Mouse (Mus musculus): Measurements from ENCODE around the gene OR5BS1P. TPM values are rescaled to one million over a fixed set of nuclear protein-coding genes. Genes with fewer than 3 reads are reported as not detected.
"Not testable (repeated sequence)": the region's sequence is repeated elsewhere in the genome, so short reads cannot be mapped to it uniquely, and the experiment has no call there.

The OR5BS1P gene
- total RNA-seq, 4 experiments from 2014 or later = not detected

DNA sequence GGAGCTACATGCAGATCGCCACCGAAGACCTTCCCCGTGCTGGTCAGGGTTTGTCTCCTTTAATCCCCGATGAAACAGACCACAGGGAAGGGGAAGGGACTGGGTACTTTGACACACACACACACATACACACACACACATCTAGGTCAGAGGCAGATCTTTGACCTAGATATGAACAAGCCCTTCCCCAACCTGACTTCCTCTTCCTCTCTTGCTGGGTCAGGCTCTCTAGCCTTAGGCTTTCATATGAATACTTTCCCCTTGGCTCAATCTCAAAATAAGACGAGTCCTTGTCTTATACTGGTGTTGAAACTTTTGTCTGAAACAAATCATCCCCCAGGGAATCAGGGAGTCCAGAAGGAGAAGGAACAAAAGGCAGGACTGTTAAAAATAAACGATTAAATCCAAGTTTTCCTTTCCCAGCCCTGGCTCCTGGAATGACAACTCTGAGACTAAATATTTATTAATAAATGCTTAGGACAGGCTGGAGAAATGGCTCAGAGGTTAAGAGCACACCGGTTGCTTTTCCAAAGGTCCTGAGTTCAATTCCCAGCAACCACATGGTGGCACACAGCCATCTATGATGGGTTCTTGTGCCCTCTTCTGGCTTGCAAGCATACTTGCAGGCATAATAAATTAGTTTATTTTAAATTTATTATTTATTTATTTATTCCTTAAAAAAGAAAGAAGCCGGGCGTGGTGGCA lies 36.7 kb downstream of the OR5BS1P start:
- DNase-seq (ENCODE audit: low spot score) = peak; percentile 60

DNA sequence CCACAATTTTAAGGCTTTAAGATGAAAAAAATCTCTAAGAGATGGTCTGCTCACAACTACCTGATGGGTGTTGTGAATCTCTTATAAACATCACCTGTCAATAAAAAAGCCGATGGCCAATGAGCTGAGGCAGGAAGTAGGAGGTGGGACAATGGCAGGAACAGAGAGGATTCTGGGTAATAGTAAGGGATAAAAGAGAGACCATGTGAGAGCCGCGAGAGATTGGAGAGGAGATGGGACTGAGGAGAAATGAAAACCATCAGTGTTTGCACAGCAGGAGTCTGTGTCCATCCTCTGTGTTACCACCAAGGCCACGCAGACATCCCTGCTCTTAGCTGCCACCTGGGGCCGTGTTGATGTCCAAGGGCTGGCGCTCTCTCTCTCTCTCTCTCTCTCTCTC lies 37.6 kb downstream of the OR5BS1P start:
- DNase-seq (ENCODE audit: low spot score) = no peak

DNA sequence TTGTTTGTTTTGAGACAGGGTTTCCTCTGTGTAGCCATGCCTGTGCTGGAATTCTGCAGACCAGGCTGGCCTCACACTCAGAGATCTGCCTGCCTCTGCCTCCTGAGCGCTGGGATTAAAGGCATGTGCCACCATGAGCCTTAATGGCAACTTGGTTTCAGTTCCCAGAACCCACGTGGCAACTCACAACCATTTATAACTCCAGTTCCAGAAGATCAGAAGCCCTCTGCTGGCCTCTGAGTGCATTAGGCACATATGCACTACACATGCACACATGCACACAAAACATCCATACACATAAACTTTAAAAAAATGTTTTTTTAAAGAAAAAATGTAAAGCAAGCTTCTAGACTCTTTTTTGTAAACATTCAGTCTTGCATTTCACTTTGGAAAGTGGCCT lies 39.7 kb downstream of the OR5BS1P start:
- no peak for DNase-seq (ENCODE audit: low spot score)

DNA sequence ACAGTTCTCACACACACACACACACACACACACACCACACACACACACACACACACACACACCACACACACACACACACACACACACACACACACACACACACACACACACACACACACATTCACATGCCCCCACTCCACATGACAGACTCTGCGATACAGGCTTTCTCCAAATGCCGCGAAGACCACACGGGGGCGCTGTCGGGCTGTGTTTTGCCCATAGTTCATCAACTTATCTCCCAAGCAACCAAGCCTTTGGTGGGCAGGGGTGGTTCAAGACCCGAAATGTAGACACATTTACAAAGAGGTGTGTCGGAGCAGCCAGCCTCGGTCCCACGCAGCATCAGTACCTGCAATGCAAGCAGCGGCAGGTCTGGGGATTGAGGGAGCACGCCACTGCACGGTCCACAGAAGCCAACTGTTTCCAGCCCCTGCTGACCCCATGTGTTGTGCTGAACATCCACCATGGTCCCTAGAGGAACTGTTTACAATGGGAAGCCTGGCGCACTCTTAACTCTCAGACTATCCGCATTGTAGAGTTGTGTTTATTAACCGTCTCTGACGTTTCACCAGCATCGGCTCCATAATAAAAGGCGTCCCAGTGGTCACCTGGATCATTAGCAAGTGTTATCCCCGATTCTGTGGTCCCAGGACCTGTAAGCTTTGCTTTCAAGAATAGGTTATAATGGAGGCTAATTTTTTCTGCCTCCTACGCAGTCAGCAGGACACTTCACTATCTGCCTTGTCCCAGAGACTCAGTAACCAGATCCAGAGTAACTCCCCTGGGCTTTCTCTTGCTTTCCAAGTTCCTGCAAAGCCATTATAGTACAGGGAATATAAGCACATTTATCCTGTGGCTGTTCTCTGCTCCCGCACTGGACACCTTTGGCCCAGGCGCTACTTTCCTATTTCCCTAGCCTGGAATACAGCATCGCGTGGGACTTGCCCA lies 41.0 kb downstream of the OR5BS1P start:
- DNase-seq (ENCODE audit: low spot score) = peak; percentile 72

DNA sequence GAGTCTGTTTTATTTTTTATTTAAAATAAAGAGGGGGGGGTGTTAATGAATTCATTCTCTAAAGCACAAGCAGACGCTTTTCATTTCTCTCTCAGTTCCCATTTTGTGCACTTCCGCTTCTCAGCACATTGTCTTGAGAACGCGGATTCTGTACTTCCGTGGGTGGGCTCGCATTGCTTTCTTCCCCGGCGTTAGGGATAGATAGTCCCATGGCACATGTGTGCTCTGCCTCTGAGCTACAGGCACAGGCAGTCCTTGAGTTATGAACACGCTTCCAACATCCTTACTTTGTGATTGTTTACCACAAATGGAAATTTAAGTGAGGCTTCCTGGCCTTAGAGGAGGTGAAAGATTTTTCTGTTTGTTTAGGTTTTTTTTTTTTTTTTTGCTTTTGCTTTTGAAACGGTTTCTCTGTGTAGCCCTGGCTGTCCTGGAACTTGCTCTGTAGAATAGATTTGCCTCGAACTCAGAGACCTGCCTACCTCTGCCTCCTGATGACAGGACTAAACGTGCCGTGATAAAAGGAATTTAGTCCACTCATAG lies 41.8 kb downstream of the OR5BS1P start:
- peak; percentile 61 for DNase-seq (ENCODE audit: low spot score)

DNA sequence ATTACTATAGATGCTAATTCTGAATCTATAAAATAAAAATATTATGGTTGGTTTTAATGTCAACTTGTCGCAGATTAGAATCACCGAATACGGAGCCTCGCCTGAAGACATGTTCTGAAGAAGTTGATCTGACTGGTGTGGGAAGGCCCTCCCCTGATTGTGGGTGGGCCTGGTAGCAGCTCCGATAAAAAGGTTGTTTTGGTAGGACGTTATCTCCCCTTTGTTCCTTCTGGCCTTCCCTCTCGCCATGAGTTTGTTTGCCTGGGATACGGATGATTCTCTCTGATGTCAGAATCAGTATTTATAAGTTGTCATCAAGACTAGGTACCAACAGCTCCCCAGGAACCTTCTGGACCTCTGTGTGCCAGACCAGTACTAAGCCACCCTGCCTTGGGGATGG lies 42.5 kb downstream of the OR5BS1P start:
- DNase-seq (ENCODE audit: low spot score) = no peak

DNA sequence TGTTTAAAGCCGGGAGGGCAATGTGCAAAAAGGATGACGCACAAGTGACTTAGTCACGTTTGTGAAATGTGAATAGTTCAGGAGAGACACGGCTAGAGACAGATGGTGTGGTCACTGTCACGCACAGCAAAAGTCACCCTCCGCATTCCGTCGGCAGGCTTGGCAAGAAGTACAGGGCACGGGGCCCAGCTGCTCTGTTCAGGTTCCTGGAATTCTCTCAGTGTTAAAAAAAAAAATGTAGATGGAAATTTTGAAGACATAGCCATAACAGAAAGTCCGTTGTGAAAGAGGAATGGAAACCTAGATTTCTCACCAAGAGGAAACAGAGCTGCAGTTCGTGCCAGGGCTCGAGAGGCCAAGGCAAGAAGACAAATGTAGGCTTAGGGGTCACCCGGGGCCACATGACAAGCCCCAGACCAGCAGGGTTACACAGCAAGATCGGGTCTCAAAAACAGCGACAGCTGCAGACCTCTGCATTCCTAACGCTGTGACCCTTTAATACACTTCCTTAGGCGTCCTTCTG lies 43.2 kb downstream of the OR5BS1P start:
- DNase-seq (ENCODE audit: low spot score) = peak; percentile 76

DNA sequence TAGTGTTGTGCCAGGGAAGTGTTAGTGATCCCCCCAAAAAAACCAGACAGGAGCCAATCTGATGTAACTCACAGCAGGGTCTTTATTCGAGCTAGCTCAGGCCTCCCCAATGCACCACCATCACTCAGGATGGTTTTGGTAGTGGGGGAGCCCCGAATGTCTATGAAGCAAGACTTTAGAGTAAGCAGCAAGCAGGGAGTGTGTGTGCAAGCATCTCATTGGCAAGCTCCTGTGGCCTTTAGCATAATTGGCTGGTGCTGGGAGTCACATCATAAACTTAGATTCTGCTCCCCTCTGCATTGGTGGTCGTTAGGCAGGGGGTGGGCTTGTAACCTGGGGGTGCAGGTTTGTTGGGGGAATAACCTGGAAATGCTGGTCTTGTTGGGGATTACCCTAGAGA lies 44.0 kb downstream of the OR5BS1P start:
- not testable (repeated sequence) for DNase-seq (ENCODE audit: low spot score)

DNA sequence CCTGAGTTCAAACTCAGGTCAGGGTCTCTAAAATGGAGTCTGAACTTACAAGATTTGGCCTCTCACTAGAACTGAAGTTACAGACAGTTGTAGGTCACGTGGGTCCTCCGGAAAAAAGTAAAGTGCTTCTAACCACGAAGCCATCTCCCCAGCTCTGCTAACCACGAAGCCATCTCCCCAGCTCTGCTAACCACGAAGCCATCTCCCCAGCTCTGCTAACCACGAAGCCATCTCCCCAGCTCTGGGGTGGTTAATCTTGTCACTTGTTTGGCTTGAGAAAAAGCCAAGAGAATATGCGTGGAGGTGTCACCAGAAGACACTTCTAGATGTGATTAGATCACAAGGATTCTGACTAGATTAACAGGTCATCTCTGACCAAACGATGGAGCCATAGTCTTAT lies 44.5 kb downstream of the OR5BS1P start:
- no peak for DNase-seq (ENCODE audit: low spot score)

DNA sequence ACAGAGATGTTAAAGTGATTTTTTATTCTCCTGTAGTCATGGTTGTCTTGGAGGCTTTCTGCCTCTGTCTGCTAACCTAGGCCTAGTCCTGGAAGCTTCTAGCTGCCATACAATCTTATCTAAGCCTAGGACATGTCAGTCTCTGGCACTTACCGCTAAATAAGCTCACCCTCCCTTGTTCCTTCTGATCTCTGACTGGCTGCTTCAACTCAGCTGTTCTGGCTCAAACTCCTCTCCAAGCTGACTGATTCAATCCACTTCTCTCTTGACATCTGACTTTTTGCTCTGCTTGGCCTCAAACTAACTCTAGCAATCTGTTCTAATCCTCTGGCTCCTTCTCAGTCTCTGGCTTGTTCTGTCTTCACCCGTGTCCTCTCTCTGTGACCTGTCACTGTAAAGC lies 45.1 kb downstream of the OR5BS1P start:
- not testable (repeated sequence) for DNase-seq (ENCODE audit: low spot score)

DNA sequence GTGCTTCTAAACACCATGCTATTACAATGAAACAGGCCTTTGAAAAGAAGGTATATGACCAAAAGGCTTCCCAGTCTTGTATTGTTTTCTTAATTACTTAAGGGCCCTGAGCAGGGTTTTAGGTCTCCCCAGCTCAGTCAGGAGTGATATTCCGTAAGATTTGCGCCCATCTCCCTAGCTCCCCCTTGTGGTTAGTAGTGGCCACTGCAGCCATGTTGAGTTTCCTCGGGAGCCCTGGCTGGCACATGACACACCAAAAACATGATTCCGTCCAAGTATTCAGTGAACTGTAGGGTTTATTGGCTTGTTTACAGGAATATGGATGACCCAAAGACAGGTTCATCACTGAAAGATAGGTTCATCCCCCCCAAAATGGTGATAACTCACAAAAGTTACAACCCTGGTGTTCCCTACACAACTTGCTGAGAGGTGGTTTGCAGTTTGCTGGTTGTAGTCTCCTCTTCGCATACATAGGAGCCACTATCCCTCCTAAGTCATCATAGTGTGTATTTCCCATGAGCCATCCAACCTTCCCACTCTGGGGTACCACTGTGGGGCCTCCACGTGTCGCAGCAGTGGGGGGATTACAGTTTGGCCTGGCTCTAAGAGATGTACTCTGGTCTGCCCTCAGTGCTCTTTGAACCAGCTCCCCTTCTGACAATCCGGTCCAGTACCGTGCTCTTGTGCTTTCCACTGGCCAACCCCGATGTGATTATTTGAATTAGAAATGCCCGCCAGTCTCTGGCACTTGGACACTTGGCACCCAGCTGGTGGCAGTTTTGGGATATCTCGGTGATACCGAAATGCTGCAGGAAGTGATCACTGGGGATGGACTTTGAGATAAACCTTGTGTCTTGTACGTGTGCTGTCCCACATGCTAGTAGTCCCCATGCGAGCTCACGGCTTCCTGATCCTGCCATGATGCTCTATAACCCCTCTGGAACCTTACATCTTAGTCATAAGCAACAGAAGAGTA lies 48.0 kb downstream of the OR5BS1P start:
- DNase-seq (ENCODE audit: low spot score) = peak; percentile 65

DNA sequence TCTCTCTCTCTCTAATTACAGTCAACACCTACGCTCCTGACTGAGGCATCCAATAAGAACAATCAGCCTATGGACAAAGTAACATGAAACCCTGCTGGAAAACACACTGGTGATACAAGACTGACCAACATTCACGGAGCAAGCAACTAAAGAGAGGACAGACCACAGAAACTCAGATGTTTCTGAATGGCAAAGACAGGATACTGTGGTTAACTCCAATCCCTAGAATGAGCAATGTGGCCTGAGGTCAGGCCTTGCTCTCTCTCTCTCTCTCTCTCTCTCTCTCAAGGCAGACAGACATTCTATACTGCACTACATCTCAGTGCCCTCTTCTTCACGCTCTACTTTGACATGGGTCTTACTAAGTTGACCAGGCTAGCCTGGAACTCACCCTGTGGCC lies 51.5 kb downstream of the OR5BS1P start:
- no peak for DNase-seq (ENCODE audit: low spot score)

DNA sequence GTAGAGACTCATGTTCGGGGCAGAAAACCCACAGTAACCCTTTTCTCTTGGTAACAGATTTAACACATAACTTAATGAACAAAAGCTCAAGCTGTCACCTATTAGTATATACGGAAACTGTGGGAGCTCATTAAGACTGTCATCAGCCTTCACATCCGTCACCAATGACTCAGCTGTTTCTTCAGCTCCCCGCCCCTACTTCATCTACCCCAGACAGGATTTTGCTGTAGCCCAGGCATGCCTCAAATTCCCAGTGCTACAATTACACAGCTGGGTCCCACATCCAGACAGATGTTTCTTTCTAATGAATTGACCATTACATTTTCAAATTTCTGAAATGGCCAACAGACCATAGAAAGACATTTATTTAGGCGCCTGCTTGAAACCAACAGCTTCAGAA lies 56.4 kb downstream of the OR5BS1P start:
- DNase-seq (ENCODE audit: low spot score) = no peak

DNA sequence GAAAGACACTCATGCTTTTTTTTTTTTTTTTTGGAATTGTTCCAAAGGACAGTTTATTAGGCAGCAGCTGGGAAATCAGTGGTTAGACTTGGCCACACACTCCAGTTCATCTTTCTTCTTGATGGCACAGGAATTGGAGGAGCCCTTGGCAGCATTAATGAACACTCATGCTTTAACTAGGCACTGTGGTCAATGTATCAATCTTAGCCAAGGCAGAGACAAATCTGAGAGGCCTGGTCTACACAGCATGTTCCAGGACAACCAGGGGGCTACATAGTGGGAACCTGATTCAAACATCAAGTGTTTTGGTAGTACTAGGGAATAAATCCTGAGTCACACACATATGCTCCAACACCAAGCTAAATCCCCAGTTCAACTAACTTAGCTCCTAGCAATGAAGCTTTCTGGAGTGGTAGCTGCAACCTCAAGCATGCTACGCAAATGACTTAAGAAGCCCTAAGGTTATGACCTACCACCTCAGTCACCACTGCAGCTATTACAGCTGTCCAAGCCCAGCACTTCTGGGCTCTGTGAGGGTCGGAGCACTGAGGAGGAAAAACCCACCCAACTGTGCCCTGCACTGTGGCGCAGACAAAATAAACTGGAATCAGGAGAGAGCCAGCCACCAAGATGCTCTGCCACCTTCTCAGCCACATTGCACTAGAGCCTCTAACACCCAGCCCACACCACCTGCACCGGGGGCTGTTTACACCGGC lies 57.5 kb downstream of the OR5BS1P start:
- no peak for DNase-seq (ENCODE audit: low spot score)

DNA sequence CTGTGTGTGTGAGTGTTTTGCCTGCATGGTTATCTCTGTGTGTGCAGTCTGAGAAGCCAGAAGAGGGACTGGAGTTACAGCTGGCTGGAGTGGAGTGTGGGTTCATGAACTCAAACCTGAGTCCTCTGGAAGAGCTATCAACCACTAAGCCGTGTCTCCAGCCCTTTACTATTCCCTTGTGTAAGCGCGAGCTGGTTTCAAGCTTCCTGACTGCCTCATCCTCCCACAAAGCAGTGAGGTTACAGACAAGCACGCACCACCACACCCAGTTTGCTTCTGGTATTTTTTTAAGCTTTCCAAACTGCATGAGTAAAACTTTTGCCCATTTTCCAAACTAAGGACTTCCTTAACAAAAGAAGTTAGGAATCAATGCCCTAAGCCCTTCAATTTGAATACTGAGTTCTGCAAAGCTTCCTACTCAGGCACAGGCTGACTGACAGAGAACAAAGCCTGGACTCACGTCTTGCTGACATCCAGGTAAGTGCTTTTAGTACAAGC lies 58.4 kb downstream of the OR5BS1P start:
- DNase-seq (ENCODE audit: low spot score) = no peak

Small RNA genes lying within 50 kb of the gene (microRNA-seq; reads per million reads assigned to microRNA genes)
- 1.7 reads per million for gene Mir1291

Other genes with a start within 250 kb of the OR5BS1P start
- not detected for gene Gm44579, start 248.9 kb upstream of the OR5BS1P start, total RNA-seq (2022)
- not detected for gene Olfr287, start 248.8 kb upstream of the OR5BS1P start, total RNA-seq (2022)
- not detected for gene Olfr286, start 235.4 kb upstream of the OR5BS1P start, total RNA-seq (2022)
- gene H1fnt, start 212.6 kb upstream of the OR5BS1P start, total RNA-seq (2022) = not detected
- 1 to 10 TPM; 5.4 to 6.8 (median 6.5) TPM for gene Zfp641, start 173.7 kb upstream of the OR5BS1P start, total RNA-seq (2022)
- not detected for gene Olfr285, start 152.5 kb upstream of the OR5BS1P start, total RNA-seq (2022)
- gene Olfr284, start 128.9 kb upstream of the OR5BS1P start, total RNA-seq (2022) = not detected
- gene Olfr283, start 89.0 kb upstream of the OR5BS1P start, total RNA-seq (2022) = not detected
- gene Olfr282, start 38.7 kb upstream of the OR5BS1P start, total RNA-seq (2022) = not detected
- gene Olfr281, start 17.3 kb upstream of the OR5BS1P start, total RNA-seq (2022) = not detected
- gene Lalba, start 12.8 kb downstream of the OR5BS1P start, total RNA-seq (2022) = not detected
- not detected for gene Olfr279, start 22.5 kb downstream of the OR5BS1P start, total RNA-seq (2022)
- gene Kansl2, start 64.4 kb downstream of the OR5BS1P start, total RNA-seq (2022) = 10 to 100 TPM; 77.7 to 87.7 (median 81.1) TPM
- 10 to 100 TPM; 26.7 to 34.8 (median 30.0) TPM for gene Ccnt1, start 101.0 kb downstream of the OR5BS1P start, total RNA-seq (2022)
- gene 4930415O20Rik, start 101.1 kb downstream of the OR5BS1P start, total RNA-seq (2022) = 1 to 10 TPM; 1.6 to 4.2 (median 2.3) TPM
- gene Adcy6, start 140.2 kb downstream of the OR5BS1P start, total RNA-seq (2022) = 100 to 1,000 TPM; 136 to 213 (median 183) TPM
- gene Cacnb3, start 160.9 kb downstream of the OR5BS1P start, total RNA-seq (2022) = 1 to 10 TPM; 2.0 to 2.8 (median 2.6) TPM
- gene Ddx23, start 193.0 kb downstream of the OR5BS1P start, total RNA-seq (2022) = 10 to 100 TPM; 53.2 to 61.7 (median 56.4) TPM
- 1 to 10 TPM in 3 of 4 experiments, under 1 TPM in 1; 1.00 to 2.1 (median 1.2) TPM for gene Rnd1, start 207.6 kb downstream of the OR5BS1P start, total RNA-seq (2022)
- gene Ccdc65, start 238.3 kb downstream of the OR5BS1P start, total RNA-seq (2022) = 1 to 10 TPM in 1 of 4 experiments, under 1 TPM in 3; 0.41 to 1.1 (median 0.84) TPM

Measured in heart, adult 8-10 months (tissue).